Mouse (Mus musculus) mouse trophoblast stem cell (cell line): ENCODE measurements at regions not wholly inside any gene's neighbourhood (a gene's known extent, or its start where the extent isn't known, plus 50 kb on each side); places are given as distances from the start of the nearest gene placed in this dataset.

Experiments
- in situ Hi-C, 2 experiments: fragments of 300-500 bp; cut with MseI, MboI; formaldehyde crosslinking; loops; 2 replicates in 1 of 2; 3 replicates in 1 of 2; pipeline ENCODE4 v1.15.1; 2025

DNA sequence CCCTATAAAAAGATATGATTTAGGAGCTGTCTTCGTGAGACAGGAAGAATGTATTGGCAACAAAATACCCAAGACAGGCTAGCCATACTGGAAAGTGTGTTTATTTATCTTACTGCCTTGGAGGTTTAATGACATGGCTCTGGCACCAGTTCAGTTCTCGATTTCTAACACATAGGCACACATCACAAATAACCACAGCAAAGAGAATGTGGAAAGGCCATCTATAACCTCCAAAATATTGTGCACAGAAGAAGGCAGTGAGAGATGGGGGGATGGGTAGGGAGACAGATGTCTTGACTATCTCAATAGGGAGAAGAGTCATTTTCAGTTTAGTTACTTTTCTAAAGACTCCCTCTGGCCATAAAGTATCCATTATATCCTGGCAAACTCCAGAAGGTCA, 90.5 kb downstream of the Minar1 start:
- in situ Hi-C loops: no loop called here

DNA sequence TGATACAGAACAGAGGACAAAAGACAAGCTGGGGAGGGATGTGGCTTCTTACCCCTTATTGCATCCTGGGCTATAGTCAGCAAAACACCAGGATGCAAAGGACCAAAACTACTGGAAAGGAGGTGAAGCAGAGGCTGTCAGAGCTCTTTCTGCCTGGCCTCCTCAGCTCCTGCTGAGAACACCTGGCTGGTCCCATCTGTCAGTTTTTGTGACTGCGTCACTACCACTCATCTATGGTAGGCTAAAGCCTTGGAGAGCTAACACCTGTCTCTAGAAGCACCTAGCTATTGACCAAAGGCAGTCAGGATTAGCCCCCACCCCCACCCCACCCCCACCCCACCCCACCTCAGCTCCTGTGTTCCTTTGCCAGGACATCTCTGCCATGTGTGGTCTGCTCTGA, 98.8 kb downstream of the Minar1 start:
- in situ Hi-C loops: no loop called here

DNA sequence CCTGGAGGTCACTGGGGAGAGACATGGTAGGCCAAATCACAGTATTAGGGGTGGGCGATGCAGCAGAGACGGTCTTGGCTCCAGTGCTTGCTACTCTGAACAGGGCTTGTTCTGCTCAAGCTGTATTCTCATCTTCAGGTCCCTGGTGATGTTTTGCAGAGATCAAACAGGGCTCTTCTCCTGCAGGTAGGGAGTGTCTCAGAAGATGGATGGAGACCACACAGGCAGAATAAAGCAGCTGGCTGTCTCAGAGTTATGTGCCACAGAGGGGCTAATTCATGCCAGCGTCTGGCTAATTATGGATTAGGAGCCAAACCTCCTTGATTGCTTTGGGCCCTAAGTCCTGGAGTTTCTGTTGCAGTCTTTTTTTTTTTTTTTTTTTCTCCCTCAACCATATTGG, 99.2 kb downstream of the Minar1 start:
- in situ Hi-C loops: no loop called here

DNA sequence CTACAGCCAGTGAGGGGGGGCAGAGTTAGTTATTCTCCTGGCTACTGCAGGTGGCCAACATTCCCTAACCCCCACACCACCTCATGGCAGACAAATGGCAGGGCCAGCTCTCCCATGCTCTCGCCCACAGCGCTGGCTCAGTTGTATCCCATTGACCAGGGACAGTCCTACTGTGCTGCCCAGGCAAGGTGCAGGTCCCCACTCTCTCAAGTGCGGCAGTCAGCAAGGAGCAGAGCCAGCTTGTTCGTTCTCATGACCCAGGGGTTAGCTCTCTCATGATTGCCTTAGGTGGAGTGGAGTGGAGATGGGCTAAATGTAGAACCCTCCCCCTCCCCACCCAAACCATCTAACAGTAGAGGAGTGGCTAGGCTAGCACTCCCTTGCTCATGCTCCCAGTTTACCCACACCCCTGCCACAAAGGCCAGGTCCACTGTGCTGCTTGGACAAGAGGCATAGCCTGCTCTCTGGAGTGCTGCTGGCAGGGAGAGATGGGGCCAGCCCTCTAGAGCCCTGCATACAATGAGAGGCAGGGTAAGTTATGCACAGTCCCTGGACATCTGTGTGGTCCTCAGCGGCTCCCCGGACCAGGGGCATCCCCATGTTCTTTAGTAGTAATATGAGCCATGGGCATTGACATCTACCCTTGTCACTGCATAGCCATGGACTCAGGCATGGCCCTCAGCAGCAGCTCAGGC, 114.4 kb downstream of the Minar1 start:
- in situ Hi-C loops: no loop called here

DNA sequence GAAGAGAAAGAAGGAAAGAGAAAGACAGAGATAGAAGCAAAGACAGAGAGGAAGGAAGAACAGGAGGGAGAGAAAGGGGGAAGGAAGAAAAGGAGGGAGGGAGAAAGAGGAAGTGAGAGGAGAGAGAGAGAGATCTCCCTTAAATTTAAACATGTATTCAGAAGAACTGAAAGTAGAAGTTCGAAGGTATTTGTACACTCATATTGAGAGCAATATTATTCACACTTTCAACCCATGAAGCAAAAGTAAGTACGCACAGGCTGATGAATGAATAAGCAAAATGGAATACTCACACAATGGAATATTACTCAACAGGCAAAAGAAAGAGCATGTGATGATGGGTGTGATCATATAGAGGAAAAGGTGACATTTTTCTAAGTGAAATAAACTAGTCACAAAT, 120.8 kb downstream of the Minar1 start:
- in situ Hi-C loops: no loop called here

DNA sequence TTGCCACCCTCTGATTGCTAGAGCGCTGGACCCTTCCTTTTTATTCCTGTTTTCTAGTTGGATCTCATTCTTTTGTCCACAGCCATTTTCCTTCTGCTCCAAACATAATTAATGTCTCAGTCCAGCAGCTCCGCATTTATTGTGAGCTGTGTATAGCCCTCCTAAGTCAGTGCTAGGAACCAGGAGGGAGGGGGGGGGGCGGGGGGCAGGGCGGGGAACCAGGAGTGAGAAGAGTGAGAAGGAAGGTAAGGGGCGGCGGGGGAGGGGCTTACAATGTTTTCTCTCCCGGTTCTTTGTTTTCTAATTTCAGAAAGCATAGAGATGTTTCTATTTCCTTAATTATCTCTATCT, 125.6 kb downstream of the Minar1 start:
- in situ Hi-C loops: no loop called here

DNA sequence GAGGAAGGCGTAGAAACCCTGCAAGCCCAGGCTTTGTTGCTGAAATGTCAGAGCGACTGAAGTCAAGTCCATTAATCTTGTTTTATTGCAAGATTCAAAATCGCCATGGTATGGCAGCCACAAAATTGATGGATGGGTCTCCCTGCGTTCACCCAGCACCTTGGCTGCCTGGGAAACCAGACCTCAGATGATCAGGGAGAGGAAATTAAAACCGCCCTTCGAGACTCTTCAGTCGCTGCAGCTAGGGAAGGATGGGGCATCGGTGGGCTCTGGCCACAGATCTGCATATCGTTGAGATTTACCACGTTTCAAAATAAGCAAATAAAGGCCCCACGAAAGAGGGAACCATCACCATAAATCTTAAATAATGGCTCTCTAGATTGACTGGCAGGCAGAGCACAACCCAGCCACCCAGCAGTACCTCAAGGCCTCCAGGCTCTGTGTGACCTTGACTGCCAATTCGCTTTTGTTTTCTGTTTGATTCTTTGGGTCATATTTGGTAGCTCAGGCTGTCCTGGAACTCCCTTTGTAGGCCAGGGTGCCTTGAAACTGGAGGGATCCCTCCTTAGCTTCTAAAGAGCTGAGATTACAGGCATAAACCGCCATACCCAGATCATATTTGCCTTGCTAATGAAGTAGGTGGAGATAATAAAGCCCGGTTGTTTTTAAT, 126.1 kb downstream of the Minar1 start:
- in situ Hi-C loops: no loop called here

DNA sequence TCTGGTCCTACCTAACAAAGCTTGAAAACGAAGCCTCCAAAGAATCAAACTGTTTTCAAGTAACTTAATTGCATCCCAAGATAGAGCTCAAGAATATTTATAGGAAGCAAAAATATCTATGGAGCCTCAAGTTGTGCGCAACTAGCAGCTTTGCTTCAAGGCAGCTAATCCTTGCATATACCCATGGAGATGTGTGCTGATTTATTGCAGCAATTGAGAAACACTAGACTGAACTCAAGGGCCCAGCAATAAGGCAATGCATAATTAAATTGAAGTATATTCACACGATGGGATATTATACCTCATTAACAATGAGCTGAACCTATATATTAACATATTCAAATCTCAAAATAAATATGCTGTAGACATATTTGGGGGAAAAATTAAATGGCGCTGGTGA, 135.3 kb downstream of the Minar1 start:
- in situ Hi-C loops: no loop called here

DNA sequence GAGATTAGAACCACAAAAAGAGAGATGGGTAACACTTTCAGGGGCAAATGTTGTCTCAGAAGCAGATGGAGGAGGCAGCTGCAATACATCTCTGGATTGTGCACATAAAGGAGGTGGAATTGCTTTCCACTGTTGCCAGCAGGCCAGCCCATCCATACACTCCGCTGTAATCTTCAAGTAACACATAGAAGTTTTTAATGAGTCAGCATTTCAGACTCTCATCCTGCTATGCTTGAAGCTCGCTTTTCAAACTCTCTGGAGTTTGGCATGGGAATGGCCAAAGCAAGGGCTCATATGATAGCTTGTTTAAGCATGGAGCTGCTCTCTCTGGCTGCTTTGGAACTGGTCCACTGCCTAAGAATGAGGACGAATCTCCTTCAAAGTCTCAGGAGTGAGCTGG, 143.5 kb downstream of the Minar1 start:
- in situ Hi-C loops: no loop called here

DNA sequence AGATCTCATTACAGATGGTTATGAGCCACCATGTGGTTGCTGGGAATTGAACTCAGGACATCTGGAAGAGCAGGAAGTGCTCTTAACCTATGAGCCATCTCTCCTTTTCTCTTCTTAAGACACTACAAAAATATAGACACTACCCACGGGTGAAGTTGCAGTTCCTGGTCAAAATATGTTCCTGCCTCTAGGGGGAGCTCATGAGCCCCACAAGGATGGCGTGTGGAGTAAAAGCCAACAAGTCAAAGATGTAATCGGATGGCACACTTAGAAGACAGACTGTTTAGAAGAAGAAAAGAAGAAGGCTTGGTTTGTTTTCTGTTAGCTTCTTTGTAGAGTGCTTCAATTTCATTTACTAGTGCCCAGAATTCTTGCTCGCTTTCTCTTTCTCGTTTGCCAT, 161.7 kb downstream of the Minar1 start:
- in situ Hi-C loops: loop anchor here (5.0 to 10.0 kb wide), 2 partner anchors 214 to 216 kb away; no protein-coding TSS in a partner anchor

DNA sequence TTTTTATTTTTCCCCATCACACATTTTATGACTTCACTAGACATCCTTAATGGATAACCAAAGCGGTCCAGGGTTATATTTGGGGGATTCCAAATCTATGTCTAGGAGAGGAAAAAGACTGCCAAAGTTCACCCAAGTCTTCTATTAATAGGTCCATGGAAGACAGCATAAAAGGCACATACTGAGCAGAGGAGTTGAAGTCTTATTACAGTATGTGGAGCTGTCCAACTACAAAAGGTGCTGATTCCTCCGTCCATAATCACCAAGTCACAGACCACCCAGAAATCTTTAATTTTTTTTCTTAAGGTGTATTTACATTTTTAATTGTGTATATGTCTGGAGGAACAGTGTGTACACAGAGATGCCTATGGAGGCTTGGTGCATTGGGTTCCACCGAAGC, 166.3 kb downstream of the Minar1 start:
- in situ Hi-C loops: no loop called here

DNA sequence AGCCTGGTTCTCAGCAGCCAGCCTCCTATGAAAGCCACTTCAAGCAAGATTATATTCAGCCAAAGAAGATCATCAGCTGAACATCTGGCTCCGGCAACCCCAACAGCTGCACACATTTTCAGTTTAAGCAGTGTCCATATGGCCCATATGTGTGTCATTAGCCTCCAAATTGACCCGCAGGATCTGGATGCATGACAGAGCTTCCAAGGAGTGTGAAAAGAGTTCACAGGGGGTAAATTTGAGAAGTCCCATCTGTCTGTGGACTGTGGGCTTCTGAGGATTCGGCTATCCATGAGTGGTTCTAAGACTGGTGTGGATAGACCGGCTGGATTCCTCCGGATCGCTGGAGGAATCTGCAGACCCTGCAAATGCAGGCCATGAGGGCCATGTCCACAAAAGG, 173.3 kb downstream of the Minar1 start:
- in situ Hi-C loops: no loop called here
